In the genomic region with DNA sequence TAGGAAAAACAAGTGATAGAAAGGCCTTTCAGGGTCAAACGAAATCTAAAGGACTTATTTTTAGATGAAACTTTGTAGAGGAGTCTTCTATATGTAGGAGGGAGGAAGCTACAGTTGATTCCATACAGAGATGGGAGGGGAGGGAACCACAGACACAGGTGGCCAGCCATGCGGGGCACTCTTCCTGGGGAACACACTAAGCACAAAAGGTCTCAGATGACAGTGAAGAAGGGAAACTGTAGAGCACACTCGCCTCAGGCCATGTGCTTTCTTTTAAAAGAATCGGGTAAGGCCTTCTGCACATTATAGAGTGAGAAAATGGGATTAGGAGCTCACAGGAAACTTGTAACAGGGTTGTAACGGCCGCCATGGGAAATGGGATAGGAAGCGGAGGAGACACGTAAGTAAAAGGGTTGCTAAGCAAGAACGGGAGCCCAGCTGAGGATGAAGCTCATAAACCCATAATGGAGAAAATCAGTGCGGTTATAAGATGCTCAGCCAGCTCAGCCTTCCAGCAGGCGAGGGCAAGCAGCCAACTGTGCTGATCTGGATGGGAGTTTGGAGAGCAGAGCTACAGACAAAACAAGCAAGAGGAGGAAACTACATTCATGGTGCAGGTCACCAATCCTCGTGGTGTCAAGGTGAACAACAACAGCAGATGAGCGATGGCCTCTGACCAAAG, we compare ENCODE assay signal across 7 mouse cellular contexts.
DNase-seq lines count a peak whose midpoint lies in the region; ATAC-seq and TF ChIP-seq lines count a peak whose summit lies in the region.

No protein-coding gene starts in this region.

- DNase-seq in left cerebral cortex, adult 18-20 months (ENCODE audit: low spot score in 2 of 2): peak; percentile 74 to 85
- no peak for DNase-seq in left cerebral cortex, adult 11 months (ENCODE audit: low spot score)
- peak; percentile 82 for DNase-seq in cerebellum, adult 9-11 months
- peak; percentile 46 to 78 for DNase-seq in gastrocnemius, postnatal 4 days (ENCODE audit: low spot score in 2 of 2)
- DNase-seq in urinary bladder, postnatal 4 days (ENCODE audit: low spot score in 2 of 2): peak; percentile 36 to 68
- DNase-seq in stomach, postnatal 0 days (ENCODE audit: low spot score): no peak

- WGBS in limb, embryonic 12.5 days: 31% methylated on average over 13 of the region's 13 CpGs
- 61% methylated on average over 13 of the region's 13 CpGs for WGBS in stomach, postnatal 0 days

- no peaks in the 10 kb centered on the region for H3K36me3 ChIP-seq in limb, embryonic 12.5 days
- H3K36me3 ChIP-seq in stomach, postnatal 0 days (ENCODE audit: control insufficient read depth, insufficient read depth, low read length): no peaks in the 10 kb centered on the region

- no peak overlapping the region for H3K4me2 ChIP-seq in limb, embryonic 12.5 days
- H3K4me2 ChIP-seq in stomach, postnatal 0 days (replicated peaks; ENCODE audit: low read depth): no peak overlapping the region

- no peaks in the 10 kb centered on the region; the same call in 1 of the 2 replicates for H3K9me3 ChIP-seq in limb, embryonic 12.5 days
- no peaks in the 10 kb centered on the region for H3K9me3 ChIP-seq in stomach, postnatal 0 days (ENCODE audit: control insufficient read depth, low read length)

- no peak for TF ChIP-seq CTCF in stomach, postnatal 0 days (IDR thresholded peaks at IDR 0.05; ENCODE audit: low read depth)

- H3K27ac ChIP-seq in limb, embryonic 12.5 days: no peak overlapping the region
- no peak overlapping the region for H3K27ac ChIP-seq in stomach, postnatal 0 days (replicated peaks)

- H3K4me1 ChIP-seq in limb, embryonic 12.5 days (replicated peaks): peaks cover 10% of the 10 kb centered on the region
- no peaks in the 10 kb centered on the region for H3K4me1 ChIP-seq in stomach, postnatal 0 days (replicated peaks; ENCODE audit: control insufficient read depth, insufficient read depth)

- no peak for TF ChIP-seq EP300 in stomach, postnatal 0 days (optimal IDR thresholded peaks at IDR 0.05)

- H3K4me3 ChIP-seq in limb, embryonic 12.5 days (replicated peaks): no peak overlapping the region
- no peak overlapping the region for H3K4me3 ChIP-seq in stomach, postnatal 0 days (ENCODE audit: low read depth, low read length)

- ATAC-seq in limb, embryonic 12.5 days (ENCODE audit: insufficient number of reproducible peaks, insufficient read depth, low FRiP score, low TSS enrichment, low read depth): 0 out of 2 replicates have a peak, but pooled peaks have one; percentile 31
- no peak for ATAC-seq in stomach, postnatal 0 days (ENCODE audit: low FRiP score, low TSS enrichment)

- H3K9ac ChIP-seq in limb, embryonic 12.5 days (replicated peaks): no peak overlapping the region
- no peak overlapping the region for H3K9ac ChIP-seq in stomach, postnatal 0 days (ENCODE audit: low read length)

- peaks cover 6% of the 10 kb centered on the region; the same call in 1 of the 2 replicates for H3K27me3 ChIP-seq in limb, embryonic 12.5 days
- H3K27me3 ChIP-seq in stomach, postnatal 0 days (ENCODE audit: control insufficient read depth, insufficient read depth, low read length): no peaks in the 10 kb centered on the region

Comparison
In these comparisons a context has a peak if more than half of its experiments do, and no peak if none do; other contexts are left out.
1. DNase-seq: peak in left cerebral cortex, adult 18-20 months (2 of 2), cerebellum, adult 9-11 months (single experiment), gastrocnemius, postnatal 4 days (2 of 2) and urinary bladder, postnatal 4 days (2 of 2); none in left cerebral cortex, adult 11 months (single experiment) and stomach, postnatal 0 days (single experiment).